Mouse (Mus musculus) cerebellum, postnatal 14 days (tissue): ENCODE results near the gene Eif2b3.
A peak's percentile ranks its signal among the peaks of the same experiment; 100 is the strongest.

Experiments
- DNase-seq, 2 experiments: peaks; one replicate each; pipeline ENCODE4 v3.0.0; 2021; ENCODE audit warnings: mixed read lengths in 2 of 2

Gene Eif2b3

GRCm38 (mm10) chr4:117019206-117020134 lies at the start of gene Eif2b3:
Eif2b3 (plus strand) TSS chr4:117019402.
- peak; percentile 92 to 93 for DNase-seq

GRCm38 (mm10) chr4:116976503-116976902 lies 42.7 kb upstream of the Eif2b3 start:
- DNase-seq = no peak

DNA sequence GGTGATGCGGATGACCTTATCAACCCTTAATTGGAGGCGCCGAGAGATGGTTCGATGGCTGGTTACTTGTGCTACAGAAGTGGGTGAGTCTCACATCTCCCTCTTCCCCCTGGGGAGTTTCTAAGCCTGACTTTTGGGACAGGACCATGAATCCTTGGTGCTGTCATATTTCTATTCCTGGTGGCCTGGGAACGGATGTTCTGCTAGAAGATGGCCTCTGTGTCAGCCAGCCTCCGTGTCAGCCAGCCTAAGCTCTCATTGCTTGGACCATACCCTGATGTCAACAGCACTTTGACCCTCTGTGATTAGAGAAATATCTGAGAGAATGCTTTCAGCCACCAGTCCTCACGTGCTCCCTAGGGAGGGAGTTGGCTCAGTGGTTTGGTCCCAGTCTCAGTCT lies 33.5 kb upstream of the Eif2b3 start:
- DNase-seq = no peak

- DNase-seq = peak; percentile 87 to 90
Measured at GRCm38 (mm10) chr4:116986400-116987121, 32.6 kb upstream of the Eif2b3 start.

DNA sequence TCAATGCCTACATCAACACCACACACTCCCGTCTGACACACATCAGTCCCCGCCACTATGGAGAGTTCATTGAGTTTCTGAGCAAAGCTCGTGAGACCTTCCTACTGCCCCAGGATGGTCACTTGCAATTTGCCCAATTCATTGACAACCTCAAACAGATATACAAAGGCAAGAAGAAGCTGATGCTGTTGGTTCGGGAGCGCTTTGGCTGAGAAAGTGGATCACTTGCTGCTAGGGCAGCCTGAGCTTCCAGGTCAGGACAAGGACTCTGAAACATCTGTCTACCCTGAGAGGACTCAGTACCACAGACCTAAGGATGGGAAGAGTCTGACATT lies 32.1 kb upstream of the Eif2b3 start:
- DNase-seq = no peak

DNA sequence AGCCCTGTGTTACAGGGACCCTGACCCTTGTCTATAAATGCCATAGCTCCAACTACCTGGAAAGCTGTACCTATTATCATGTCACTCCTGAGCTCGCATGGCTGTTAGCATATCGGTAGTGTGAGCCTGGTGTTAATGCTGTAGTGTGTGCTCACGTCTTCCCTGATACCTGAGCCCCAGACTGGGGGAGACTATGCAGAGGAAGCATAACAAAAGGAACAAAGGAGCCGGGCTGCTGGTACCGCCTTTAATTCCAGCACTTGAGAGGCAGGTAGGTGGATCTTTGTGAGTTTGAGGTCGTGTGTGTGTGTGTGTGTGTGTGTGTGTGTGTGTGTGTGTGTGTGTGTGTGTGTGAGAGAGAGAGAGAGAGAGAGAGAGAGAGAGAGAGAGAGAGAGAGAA lies 29.5 kb upstream of the Eif2b3 start:
- no peak for DNase-seq

- DNase-seq = peak; percentile 94 to 96
Measured at GRCm38 (mm10) chr4:116991366-116991765, 27.8 kb upstream of the Eif2b3 start.

GRCm38 (mm10) chr4:116993672-116994621 lies 25.3 kb upstream of the Eif2b3 start, which contains the start of gene Urod:
Urod (minus strand) TSS chr4:116994413.
- peak; percentile 95 to 96 for DNase-seq

- DNase-seq = peak; percentile 74 to 75
Measured at GRCm38 (mm10) chr4:116995131-116995797, 23.9 kb upstream of the Eif2b3 start, which contains the start of gene Hectd3. Hectd3 (plus strand) TSS chr4:116995317.

DNA sequence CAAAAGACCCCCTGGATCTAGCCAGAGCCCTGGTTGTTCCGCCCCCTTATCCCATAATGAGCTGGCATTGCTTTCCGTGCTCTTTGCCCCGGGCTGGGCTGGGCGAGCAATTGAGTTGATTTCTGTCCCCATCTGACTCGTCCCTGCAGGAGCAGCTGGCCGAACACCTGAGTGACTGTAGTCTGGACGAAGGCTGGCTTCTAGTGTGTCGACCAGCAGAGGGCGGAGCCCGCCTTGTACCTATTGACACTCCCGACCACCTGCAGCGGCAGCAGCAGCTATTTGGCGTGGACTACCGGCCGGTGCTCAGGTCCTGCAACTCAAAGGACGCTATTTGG lies 23.4 kb upstream of the Eif2b3 start:
- DNase-seq = peak; percentile 80 to 90

GRCm38 (mm10) chr4:116999513-117000154 lies 19.6 kb upstream of the Eif2b3 start:
- no peak for DNase-seq

- no peak for DNase-seq
Measured at GRCm38 (mm10) chr4:117001957-117002356, 17.2 kb upstream of the Eif2b3 start.

GRCm38 (mm10) chr4:117002543-117003521 lies 16.4 kb upstream of the Eif2b3 start:
- peak; percentile 75 to 76 for DNase-seq

- DNase-seq = no peak
Measured at GRCm38 (mm10) chr4:117004649-117005048, 14.6 kb upstream of the Eif2b3 start.

DNA sequence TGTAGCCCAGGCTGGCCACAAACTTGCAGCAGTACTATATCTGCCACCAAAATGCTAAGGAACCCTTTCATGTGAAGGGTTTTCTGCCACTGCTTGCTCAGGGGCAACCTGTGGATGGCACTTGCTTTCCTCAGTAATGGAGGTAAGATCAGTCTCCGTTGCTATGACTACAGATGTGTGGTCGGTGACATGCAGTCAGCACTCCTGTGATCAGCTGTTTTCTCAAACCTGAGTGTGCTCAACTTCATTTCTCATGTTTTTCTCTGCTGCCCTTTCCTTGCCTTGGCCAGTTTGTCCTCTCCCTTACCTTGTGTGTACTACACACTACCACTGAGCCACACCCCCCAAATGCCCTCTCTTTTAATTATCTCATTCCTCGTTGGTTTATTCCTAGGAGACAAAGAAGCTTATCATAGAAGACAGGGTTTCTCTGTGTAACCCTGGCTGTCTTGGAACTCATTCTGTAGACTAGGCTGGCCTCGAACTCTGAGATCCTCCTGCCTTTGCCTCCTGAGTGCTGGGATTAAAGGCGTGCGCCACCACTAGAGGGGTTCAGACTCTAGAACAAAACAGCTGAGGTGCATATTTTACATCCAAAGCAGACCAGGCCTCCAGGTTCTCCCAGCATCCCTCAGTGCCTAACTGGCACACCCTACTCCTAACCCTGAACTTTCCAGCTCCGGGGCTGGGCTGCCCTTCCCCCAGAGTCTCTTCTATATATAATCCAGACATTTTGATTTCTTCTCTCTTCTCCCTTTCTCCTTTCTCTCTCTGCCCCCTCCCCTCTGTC lies 13.4 kb upstream of the Eif2b3 start:
- DNase-seq = no peak

DNA sequence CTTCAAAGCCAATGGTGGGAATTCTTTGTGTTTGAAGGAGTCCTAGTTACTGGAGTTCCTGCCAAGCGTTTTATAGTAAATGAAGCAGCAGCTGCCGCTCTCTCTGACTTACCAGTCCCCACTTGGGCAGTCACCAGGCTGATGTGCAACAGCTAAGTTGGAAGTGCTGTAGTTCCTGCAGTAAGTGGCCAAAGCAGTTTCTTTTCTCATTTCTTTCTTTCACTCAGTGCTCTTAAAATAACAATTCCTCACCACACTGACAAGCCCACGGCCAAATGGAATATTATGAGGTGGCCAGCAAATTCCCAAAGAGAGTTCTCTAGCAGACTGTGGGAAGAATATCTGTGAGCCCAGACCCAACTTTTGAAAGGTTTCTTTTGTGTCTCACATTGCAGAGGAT lies 12.1 kb upstream of the Eif2b3 start:
- no peak for DNase-seq

GRCm38 (mm10) chr4:117010231-117010630 lies 9.0 kb upstream of the Eif2b3 start:
- DNase-seq = no peak

GRCm38 (mm10) chr4:117013596-117013995 lies 5.6 kb upstream of the Eif2b3 start:
- DNase-seq = no peak

- peak in 1 of 2 experiments; percentile 32 for DNase-seq
Measured at GRCm38 (mm10) chr4:117014901-117015415, 4.2 kb upstream of the Eif2b3 start.
